Mouse (Mus musculus) G1E (cell line): ENCODE results near the gene Rad9a. TPM values are rescaled to one million over a fixed set of nuclear protein-coding genes. Genes with fewer than 3 reads are reported as not detected.

Experiments
- ATAC-seq: 2 replicates; pipeline ENCODE4 v1.8.0; 2016; ENCODE audit warnings: mild to moderate bottlenecking; ENCODE audit not compliant: insufficient number of reproducible peaks, poor library complexity, low FRiP score, severe bottlenecking; ENCODE audit errors: extremely low read depth
- DNase-seq: peaks from one replicate; pipeline ENCODE4 v3.0.0; 2012; ENCODE audit warnings: low spot score
- H3K27me3 ChIP-seq: 2 replicates; pipeline ENCODE4 v1.6.1; 2012; ENCODE audit warnings: mild to moderate bottlenecking, low read length, inconsistent platforms; ENCODE audit not compliant: insufficient read depth
- H3K36me3 ChIP-seq: replicated peaks from 2 replicates; pipeline ENCODE3; 2012; ENCODE audit warnings: mild to moderate bottlenecking, inconsistent platforms
- H3K4me1 ChIP-seq: 2 replicates; pipeline ENCODE4 v1.6.1; 2012; ENCODE audit warnings: low read depth, low read length, inconsistent platforms, mixed read lengths; ENCODE audit not compliant: insufficient read depth
- H3K4me3 ChIP-seq: 2 replicates; pipeline ENCODE4 v1.5.1; 2012; ENCODE audit warnings: low read depth, mild to moderate bottlenecking, inconsistent platforms, low read length, moderate library complexity, mixed read lengths
- H3K9me3 ChIP-seq: replicated peaks from 2 replicates; pipeline ENCODE4 v1.6.1; 2012; ENCODE audit warnings: inconsistent platforms
- CTCF ChIP-seq: IDR thresholded peaks from 2 replicates; pipeline ENCODE4 v1.5.1; 2012; ENCODE audit warnings: low read depth, low read length, inconsistent platforms, mixed read lengths
- GATA1 ChIP-seq: IDR thresholded peaks from 2 replicates; pipeline ENCODE4 v1.6.1; 2012; ENCODE audit warnings: borderline replicate concordance, low read length, inconsistent platforms, mixed read lengths
- GATA2 ChIP-seq: IDR thresholded peaks from 2 replicates; pipeline ENCODE4 v1.6.1; 2012; ENCODE audit warnings: low read depth, low read length, inconsistent platforms, borderline replicate concordance
- POLR2AphosphoS5 ChIP-seq: IDR thresholded peaks from 2 replicates; pipeline ENCODE4 v1.6.1; 2012; ENCODE audit warnings: low read depth, low read length, inconsistent platforms; ENCODE audit not compliant: insufficient replicate concordance
- TAL1 ChIP-seq: conservative IDR thresholded peaks from 2 replicates; pipeline ENCODE4 v1.6.1; 2012; ENCODE audit warnings: low read depth, low read length, inconsistent platforms, mixed read lengths
- polyA plus RNA-seq: library from polyadenylated mRNA; stranded (reverse); fragments of >175 nt; gene quantifications from 2 replicates; pipeline ENCODE4 v1.2.3, GENCODE M21; 2012
- total RNA-seq, 2 experiments: library from RNA; stranded (forward) in 1 of 2; stranded (reverse) in 1 of 2; fragments of 200-1000 nt in 1 of 2; fragments of >200 nt in 1 of 2; fragmentation: Nextera tagmentation in 1 of 2; gene quantifications; 2 replicates each; pipeline ENCODE4 v1.2.3; 2014 to 2017

Rad9a gene
- total and polyA plus RNA-seq, 3 experiments, result 27.5 to 61.9 (median 33.6) TPM

- H3K9me3 ChIP-seq, result no peaks in the 10 kb centered on the region
- TF ChIP-seq GATA1 (no peak), CTCF (0 out of 2 replicates have a peak, but pooled peaks have one; percentile 18)
- DNase-seq, result peak; percentile 99
- H3K36me3 ChIP-seq, result no peaks in the 10 kb centered on the region
- H3K4me3 ChIP-seq, result peak overlapping the region; percentile 70
- peaks cover 39% of the 10 kb centered on the region for H3K4me1 ChIP-seq
- H3K27me3 ChIP-seq, result peaks cover 34% of the 10 kb centered on the region
- peak; percentile 97 for ATAC-seq
These were observed 32.1 kb downstream of the Rad9a start for GRCm38 (mm10) chr19:4169378-4169784.

GRCm38 (mm10) chr19:4166678-4167476 is 34.6 kb downstream of the Rad9a start:
- ATAC-seq (no peak), DNase-seq (no peak)
- Histone ChIP-seq H3K9me3 (no peaks in the 10 kb centered on the region), H3K4me1 (peaks cover 55% of the 10 kb centered on the region), H3K36me3 (peaks cover 4% of the 10 kb centered on the region), H3K27me3 (peaks cover 13% of the 10 kb centered on the region), H3K4me3 (no peak overlapping the region)
- no peak for TF ChIP-seq CTCF
- TF ChIP-seq POLR2AphosphoS5, result no peak
- TF ChIP-seq GATA1, result no peak
- TF ChIP-seq TAL1, result no peak
- no peak for TF ChIP-seq GATA2

GRCm38 (mm10) chr19:4164721-4165120 is 36.7 kb downstream of the Rad9a start:
- no peak for ATAC-seq
- H3K36me3 ChIP-seq, result peaks cover 24% of the 10 kb centered on the region
- no peaks in the 10 kb centered on the region for H3K9me3 ChIP-seq
- TF ChIP-seq TAL1 (no peak), GATA1 (no peak), CTCF (no peak)
- no peaks in the 10 kb centered on the region; the same call in 1 of the 2 replicates for H3K27me3 ChIP-seq
- no peak for DNase-seq
- H3K4me3 ChIP-seq, result no peak overlapping the region
- H3K4me1 ChIP-seq, result peaks cover 47% of the 10 kb centered on the region

- no peaks in the 10 kb centered on the region for H3K9me3 ChIP-seq
- no peak for DNase-seq
- peaks cover 30% of the 10 kb centered on the region for H3K36me3 ChIP-seq
- H3K4me3 ChIP-seq, result no peak overlapping the region
- TF ChIP-seq TAL1 (no peak), GATA1 (no peak), POLR2AphosphoS5 (no peak), GATA2 (no peak), CTCF (no peak)
- no peak for ATAC-seq
- H3K4me1 ChIP-seq, result peaks cover 44% of the 10 kb centered on the region
- no peaks in the 10 kb centered on the region; the same call in 1 of the 2 replicates for H3K27me3 ChIP-seq
These were observed 37.4 kb downstream of the Rad9a start for GRCm38 (mm10) chr19:4164100-4164499.

- H3K27me3 ChIP-seq, result no peaks in the 10 kb centered on the region; the same call in 1 of the 2 replicates
- peaks cover 44% of the 10 kb centered on the region for H3K4me1 ChIP-seq
- DNase-seq, result no peak
- peaks cover 36% of the 10 kb centered on the region for H3K36me3 ChIP-seq
- TF ChIP-seq CTCF, result no peak
- H3K4me3 ChIP-seq, result peak overlapping the region; percentile 77
- no peak for ATAC-seq
- no peaks in the 10 kb centered on the region for H3K9me3 ChIP-seq
These were observed 37.9 kb downstream of the Rad9a start for GRCm38 (mm10) chr19:4163543-4163887.

- DNase-seq (peak; percentile 77), ATAC-seq (peak; percentile 80)
- H3K4me3 ChIP-seq, result peak within 1 kb of the TSS; percentile 77
- H3K9me3 ChIP-seq, result no peaks in the 10 kb centered on the region
- no peaks in the 10 kb centered on the region; the same call in 1 of the 2 replicates for H3K27me3 ChIP-seq
- H3K4me1 ChIP-seq, result peaks cover 44% of the 10 kb centered on the region
- TF ChIP-seq POLR2AphosphoS5, result no peak
- TF ChIP-seq GATA1, result no peak
- no peak for TF ChIP-seq TAL1
- TF ChIP-seq CTCF, result no peak
- no peak for TF ChIP-seq GATA2
- H3K36me3 ChIP-seq, result peaks cover 42% of the 10 kb centered on the region
These were observed 38.6 kb downstream of the Rad9a start, which contains the start of gene Rps6kb2 for GRCm38 (mm10) chr19:4162646-4163542. Rps6kb2 (minus strand) TSS chr19:4163354.
